Mouse (Mus musculus) C2C12 (cell line): ENCODE data around the gene Kcnab2.

Experiments
- CEBPB ChIP-seq: IDR thresholded peaks from one replicate; pipeline ENCODE4 v1.6.1; 2011; ENCODE audit warnings: low read depth, mild to moderate bottlenecking, control low read depth, moderate library complexity
- CTCF ChIP-seq: IDR thresholded peaks from one replicate; pipeline ENCODE4 v1.5.1; 2011; ENCODE audit not compliant: control insufficient read depth, insufficient read depth, insufficient read length
- FOSL1 ChIP-seq: IDR thresholded peaks from one replicate; pipeline ENCODE4 v1.8.0; 2011; ENCODE audit warnings: mild to moderate bottlenecking, low read length; ENCODE audit not compliant: poor library complexity, insufficient read depth, severe bottlenecking
- MAX ChIP-seq: IDR thresholded peaks from one replicate; pipeline ENCODE4 v1.6.1; 2011; ENCODE audit warnings: mild to moderate bottlenecking, control low read depth
- MYOD1 ChIP-seq: IDR thresholded peaks from one replicate; pipeline ENCODE4 v1.6.1; 2011; ENCODE audit warnings: low read depth; ENCODE audit not compliant: control insufficient read depth, insufficient read length
- MYOG ChIP-seq: IDR thresholded peaks from one replicate; pipeline ENCODE4 v1.6.1; 2011; ENCODE audit not compliant: control insufficient read depth, insufficient read length; ENCODE audit errors: extremely low read depth
- USF1 ChIP-seq: IDR thresholded peaks from one replicate; pipeline ENCODE4 v1.6.1; 2011; ENCODE audit warnings: low read depth, mild to moderate bottlenecking, control low read depth, moderate library complexity

DNA sequence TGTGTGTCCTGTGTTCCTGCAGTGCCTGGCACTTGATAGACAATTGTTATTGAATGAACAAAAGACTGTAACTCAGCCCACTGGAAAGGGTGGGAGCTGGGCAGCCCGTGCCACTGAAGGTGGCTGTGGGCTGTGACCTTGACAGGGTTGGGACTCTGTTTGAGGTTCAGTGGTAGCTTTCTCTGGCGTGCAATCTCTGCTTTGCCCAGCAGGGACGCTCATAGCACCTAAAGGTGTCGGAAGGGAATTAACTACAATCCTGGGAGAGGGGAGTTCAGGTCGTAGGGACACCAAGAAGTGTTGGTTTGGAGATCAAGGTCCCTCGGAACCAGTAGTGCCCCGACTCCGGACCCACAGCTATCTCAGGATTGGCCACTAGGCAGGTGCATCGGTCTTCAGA, 36.8 kb downstream of the Kcnab2 start:
- no peak for TF ChIP-seq CTCF
- TF ChIP-seq MAX: no peak
- no peak for TF ChIP-seq CEBPB
- TF ChIP-seq MYOD1: no peak
- TF ChIP-seq FOSL1: no peak
- TF ChIP-seq USF1: no peak
- no peak for TF ChIP-seq MYOG
